Comparison of ENCODE assay signal across 8 mouse cellular contexts in genomic region chr19:53600549-53601362, GRCm38 (mm10). TPM values are rescaled to one million over a fixed set of nuclear protein-coding genes. Genes with fewer than 3 reads are reported as not detected.
A peak's percentile ranks its signal among the peaks of the same experiment; 100 is the strongest.
DNase-seq lines count a peak whose midpoint lies in the region; ATAC-seq lines count a peak whose summit lies in the region.

No protein-coding gene starts in this region.

- H3K9me3 ChIP-seq in hindbrain, embryonic 16.5 days (ENCODE audit: control insufficient read depth, low read length): no peaks in the 10 kb centered on the region
- H3K9me3 ChIP-seq in megakaryocyte, embryonic 14.5 days: no peaks in the 10 kb centered on the region

- H3K4me3 ChIP-seq in hindbrain, embryonic 16.5 days (ENCODE audit: low read length): peak overlapping the region; percentile 71
- H3K4me3 ChIP-seq in megakaryocyte, embryonic 14.5 days (replicated peaks): peak overlapping the region; percentile 99

- H3K4me2 ChIP-seq in hindbrain, embryonic 16.5 days (ENCODE audit: low read length): peak overlapping the region; percentile 60

- H3K4me1 ChIP-seq in hindbrain, embryonic 16.5 days (ENCODE audit: control insufficient read depth, insufficient read depth, low read depth, low read length): peaks cover 13% of the 10 kb centered on the region
- peaks cover 48% of the 10 kb centered on the region for H3K4me1 ChIP-seq in megakaryocyte, embryonic 14.5 days

- H3K36me3 ChIP-seq in hindbrain, embryonic 16.5 days (ENCODE audit: control insufficient read depth, insufficient read depth, low read length): 0 out of 2 replicates have a peak, but pooled peaks cover 2% of the 10 kb centered on the region
- H3K36me3 ChIP-seq in megakaryocyte, embryonic 14.5 days (replicated peaks; ENCODE audit: low read length): peaks cover 20% of the 10 kb centered on the region

- intact Hi-C loops in left cerebral cortex, postnatal 14 days (cut with DNase I): loop anchor here (5.0 kb wide), 1 partner anchor 37 kb away; no protein-coding TSS in a partner anchor

- no peaks in the 10 kb centered on the region for H3K27me3 ChIP-seq in hindbrain, embryonic 16.5 days (replicated peaks; ENCODE audit: control insufficient read depth, insufficient read depth, low read length)
- H3K27me3 ChIP-seq in megakaryocyte, embryonic 14.5 days (replicated peaks): no peaks in the 10 kb centered on the region

- peak; percentile 75 for ATAC-seq in hindbrain, embryonic 16.5 days

- under 1% methylated on average over 47 of the region's 82 CpGs for WGBS in hindbrain, embryonic 16.5 days

- peak; percentile 44 for DNase-seq in kidney, adult 11 months
- DNase-seq in kidney, adult 18-20 months: no peak
- DNase-seq in cerebellum, postnatal 14 days: peak; percentile 77 to 80
- DNase-seq in frontal cortex, postnatal 10 days (ENCODE audit: low spot score in 2 of 2): peak; percentile 45 to 68
- DNase-seq in left cerebral cortex, postnatal 14 days (ENCODE audit: low spot score in 2 of 2): peak; percentile 53 to 59
- peak; percentile 58 for DNase-seq in right cerebral cortex, postnatal 14 days

- H3K27ac ChIP-seq in hindbrain, embryonic 16.5 days (ENCODE audit: low read depth, low read length): peak overlapping the region; percentile 95

- peak overlapping the region; percentile 88 for H3K9ac ChIP-seq in hindbrain, embryonic 16.5 days (ENCODE audit: low read depth, low read length)

RNA-seq across cellular contexts. Expression of gene Smc3, which starts 0.6 kb away (rescaled TPM):
- 49.9 and 50.0 TPM in 2 replicates for polyA plus RNA-seq in hindbrain, embryonic 16.5 days (2015; fragmentation: Nextera tagmentation; extraction: Ambion mirVana)
- 10 to 100 TPM; 31.6 to 33.7 TPM for total RNA-seq in left cerebral cortex, postnatal 14 days (2021)
- 2.3 and 14.2 TPM in 2 replicates for polyA plus RNA-seq in megakaryocyte, embryonic 14.5 days (2012; ENCODE audit: insufficient read depth, low replicate concordance)

RNA-seq across cellular contexts. Expression of gene Nutf2-ps1, which starts 11.9 kb away (rescaled TPM):
- polyA plus RNA-seq in hindbrain, embryonic 16.5 days (2015; fragmentation: Nextera tagmentation; extraction: Ambion mirVana): 206 and 244 TPM in 2 replicates
- total RNA-seq in left cerebral cortex, postnatal 14 days (2021): 10 to 100 TPM; 49.2 to 59.9 TPM
- 44.6 and 123 TPM in 2 replicates for polyA plus RNA-seq in megakaryocyte, embryonic 14.5 days (2012; ENCODE audit: insufficient read depth, low replicate concordance)
